Mouse (Mus musculus): ENCODE measurements around the gene Kcnd3.

The Kcnd3 gene

DNA sequence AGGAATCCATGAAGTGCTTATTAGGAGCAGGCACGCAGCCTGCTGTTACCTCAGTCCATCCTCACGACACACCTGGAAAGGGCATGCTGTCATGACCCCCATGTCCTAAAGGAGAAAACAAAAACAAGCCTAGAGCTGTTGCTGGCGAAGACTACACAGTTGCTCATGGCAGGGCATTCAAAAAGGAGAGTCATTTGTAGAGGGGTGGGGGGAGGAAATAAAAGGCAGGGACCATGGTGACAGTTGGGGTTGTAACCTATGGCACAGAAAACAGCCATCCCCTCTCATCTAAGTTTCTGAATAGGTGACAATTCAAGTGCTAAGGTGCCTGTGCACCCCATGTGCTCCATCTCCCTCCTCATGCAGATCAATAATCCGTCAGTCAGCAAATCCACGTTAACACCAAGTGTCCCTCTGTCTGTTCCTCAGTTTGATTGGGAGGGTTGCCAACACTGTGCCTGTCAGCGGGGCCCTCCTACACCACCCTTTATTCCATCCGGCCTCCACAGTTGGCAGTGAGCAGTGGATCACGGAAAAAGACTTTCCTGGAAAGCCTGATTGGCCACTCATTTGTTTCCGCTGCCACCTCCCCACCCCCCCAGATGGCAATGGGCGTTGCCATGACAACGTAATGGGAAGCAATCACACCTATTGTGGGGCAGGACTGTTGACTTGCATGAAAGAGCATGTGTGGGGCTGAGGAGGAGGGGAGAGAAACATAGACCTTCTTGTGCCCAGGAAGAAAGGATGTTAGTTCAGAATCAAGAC is 78.4 kb downstream of the Kcnd3 start:
- peak; percentile 60 for DNase-seq

- DNase-seq, result no peak
These were observed 86.3 kb downstream of the Kcnd3 start for GRCm38 (mm10) chr3:105538406-105538805.

GRCm38 (mm10) chr3:105538819-105539607 is 86.9 kb downstream of the Kcnd3 start:
- peak; percentile 21 for DNase-seq

DNA sequence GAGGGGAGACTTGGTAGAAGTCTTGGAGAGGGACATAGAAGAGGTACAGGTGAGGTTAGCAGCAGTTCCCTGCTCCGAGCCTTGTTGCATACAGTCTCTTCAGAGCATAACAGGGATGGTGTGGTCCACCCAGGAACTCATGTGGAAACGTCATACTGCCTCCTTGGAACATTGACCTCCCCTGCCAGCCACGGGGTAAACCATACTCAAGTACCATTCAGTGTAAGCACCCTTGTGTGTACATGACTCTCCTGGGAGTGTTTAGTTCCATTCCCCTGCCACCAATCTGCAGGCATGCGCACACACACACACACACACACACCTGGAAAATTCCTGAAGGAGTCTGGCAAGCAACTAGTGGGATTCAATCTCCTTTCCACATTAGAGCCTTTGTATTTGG is 90.6 kb downstream of the Kcnd3 start:
- DNase-seq, result no peak

DNA sequence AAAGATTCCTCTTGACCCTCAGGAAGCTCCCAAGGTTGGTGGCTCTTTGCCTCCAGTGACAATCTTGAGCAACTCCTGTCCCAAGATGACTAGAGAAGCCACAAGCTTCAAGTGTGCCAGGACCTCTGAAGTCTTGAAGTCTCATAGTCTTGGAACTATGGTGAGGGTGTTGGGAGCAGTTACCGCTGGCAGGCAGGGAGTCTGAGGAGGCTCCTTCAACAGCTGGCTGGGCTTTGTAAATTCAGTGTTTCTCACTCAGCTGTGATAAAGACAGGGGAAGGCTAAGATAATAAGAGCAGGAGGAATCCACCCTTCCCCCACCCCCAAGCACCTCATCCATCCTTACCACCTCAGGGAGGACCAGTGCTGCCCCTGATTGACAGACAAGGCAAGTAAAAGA is 92.0 kb downstream of the Kcnd3 start:
- no peak for DNase-seq

GRCm38 (mm10) chr3:105546611-105547071 is 94.5 kb downstream of the Kcnd3 start:
- no peak for DNase-seq

GRCm38 (mm10) chr3:105548074-105548771 is 96.1 kb downstream of the Kcnd3 start:
- DNase-seq, result no peak

GRCm38 (mm10) chr3:105559456-105559855 is 107.3 kb downstream of the Kcnd3 start:
- peak; percentile 36 for DNase-seq

DNA sequence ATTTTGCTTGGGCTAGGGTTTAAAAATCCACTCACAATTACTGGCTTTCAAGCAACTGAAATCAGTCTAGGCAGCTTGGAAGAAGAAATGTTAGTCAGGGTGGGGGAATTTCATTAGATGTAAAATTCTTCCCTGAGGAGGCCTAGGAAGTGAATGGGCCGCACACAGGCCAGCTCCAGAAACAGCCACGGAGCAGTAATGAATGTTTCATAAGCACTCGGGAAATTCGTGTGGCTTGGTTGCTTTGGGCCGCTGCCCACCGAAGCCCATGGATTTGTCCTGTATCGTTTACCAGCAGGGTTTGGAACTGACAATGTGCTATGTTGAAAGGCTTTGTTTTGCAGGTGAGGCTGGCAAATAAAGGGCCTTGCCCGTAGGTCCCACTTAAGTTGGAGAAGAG is 114.8 kb downstream of the Kcnd3 start:
- no peak for DNase-seq

GRCm38 (mm10) chr3:105567472-105567871 is 115.3 kb downstream of the Kcnd3 start:
- no peak for DNase-seq

- no peak for DNase-seq
These were observed 116.3 kb downstream of the Kcnd3 start for GRCm38 (mm10) chr3:105568403-105568802.

DNA sequence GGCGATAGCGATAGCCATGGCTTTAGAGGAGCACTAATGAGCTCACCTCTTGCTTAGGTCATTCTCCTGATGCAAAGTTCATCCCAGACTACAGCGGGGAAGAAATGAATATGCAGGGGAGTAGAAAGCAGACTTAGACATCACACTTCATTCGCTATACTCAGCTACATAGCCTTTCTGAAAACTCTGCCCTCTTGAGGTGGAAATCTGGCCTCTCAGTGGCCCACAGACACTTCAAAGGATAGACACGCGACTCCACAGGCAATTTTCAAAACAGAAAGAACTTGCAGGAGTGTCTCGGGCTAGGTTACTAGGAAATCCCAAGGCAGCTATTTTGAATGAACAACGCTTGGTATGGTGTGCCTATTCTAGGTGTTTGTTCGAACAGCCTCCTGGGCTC is 116.7 kb downstream of the Kcnd3 start:
- no peak for DNase-seq

- DNase-seq, result no peak
These were observed 117.2 kb downstream of the Kcnd3 start for GRCm38 (mm10) chr3:105569310-105569752.

GRCm38 (mm10) chr3:105569950-105570349 is 117.8 kb downstream of the Kcnd3 start:
- no peak for DNase-seq

DNA sequence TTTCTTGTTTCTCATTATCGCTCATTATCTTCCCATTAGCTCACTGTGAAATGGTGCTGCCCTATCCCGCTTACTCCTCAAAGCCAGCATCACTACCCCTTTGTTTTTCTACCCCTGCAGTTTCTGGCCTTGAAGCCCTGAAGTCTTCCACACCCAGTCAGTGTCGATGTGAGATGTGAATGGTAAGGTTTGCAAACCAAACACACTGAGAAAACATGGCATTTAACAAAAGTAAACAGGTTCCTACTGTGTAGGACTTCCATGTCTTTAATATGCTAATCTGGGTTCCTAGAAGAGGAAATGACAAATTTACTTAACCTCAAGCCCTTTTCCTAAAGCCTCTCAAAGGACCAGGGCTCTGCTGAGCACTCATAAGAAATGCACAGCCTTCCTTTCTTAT is 118.7 kb downstream of the Kcnd3 start:
- no peak for DNase-seq

- no peak for DNase-seq
These were observed 119.8 kb downstream of the Kcnd3 start for GRCm38 (mm10) chr3:105571944-105572343.

DNA sequence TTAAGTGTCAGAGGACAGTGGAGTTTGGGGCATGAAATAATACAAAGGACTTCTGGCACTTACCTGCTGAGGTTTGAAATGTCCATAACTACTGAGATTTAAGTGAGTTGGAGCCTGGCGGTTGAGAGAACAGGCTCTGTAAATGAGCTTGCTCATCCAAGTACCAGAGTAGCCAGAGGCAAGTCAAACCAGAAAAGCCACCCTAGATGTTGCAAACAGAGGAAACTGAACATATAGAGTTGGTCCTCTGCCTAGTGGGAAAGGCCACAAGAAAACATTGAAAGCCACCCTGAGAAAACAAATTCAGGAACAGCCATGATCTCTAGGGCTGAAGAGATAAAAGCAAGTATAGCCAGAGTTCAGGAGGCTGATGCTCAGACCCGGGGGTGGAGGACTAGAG is 121.0 kb downstream of the Kcnd3 start:
- DNase-seq, result no peak

DNA sequence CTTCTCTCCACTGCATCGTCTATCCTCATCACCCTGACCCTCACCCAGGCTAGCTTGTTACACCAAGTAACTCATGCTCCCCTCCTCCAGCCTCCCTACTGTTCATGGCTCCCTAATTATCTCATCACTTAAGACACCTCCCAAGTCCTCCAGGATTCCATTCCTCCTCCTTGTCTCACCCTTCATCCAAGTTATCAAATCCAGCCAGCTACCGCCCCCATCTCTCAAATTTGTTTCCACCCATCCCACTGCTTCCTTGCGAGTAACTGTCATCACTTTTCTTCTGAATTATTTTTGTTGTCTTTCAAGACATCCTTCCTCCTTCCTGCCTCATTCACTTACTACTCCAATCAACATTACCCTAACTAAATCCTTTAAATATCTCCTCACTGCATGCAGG is 126.2 kb downstream of the Kcnd3 start:
- no peak for DNase-seq

DNA sequence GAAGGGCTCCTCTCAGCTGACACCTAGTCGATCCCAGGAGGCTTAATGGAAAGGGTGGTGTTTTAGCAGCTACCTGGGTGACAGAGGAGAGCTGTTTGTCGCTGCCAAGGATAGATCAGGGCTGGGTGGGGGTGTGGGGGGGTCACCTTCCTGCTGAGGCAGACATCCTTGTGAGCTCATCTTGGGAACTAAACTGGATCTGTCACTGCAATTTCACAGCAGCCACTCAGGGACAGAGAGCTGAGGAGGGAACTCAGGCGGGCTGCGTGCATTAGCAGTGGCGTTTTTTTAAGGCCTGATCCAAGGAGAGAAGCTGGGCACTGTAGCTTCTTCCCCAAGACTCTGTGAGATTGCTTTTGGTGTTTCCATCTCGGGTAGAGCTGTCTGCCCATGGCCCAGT is 129.0 kb downstream of the Kcnd3 start:
- no peak for DNase-seq

- no peak for DNase-seq
These were observed 133.6 kb downstream of the Kcnd3 start for GRCm38 (mm10) chr3:105585734-105586159.

- DNase-seq, result no peak
These were observed 138.0 kb downstream of the Kcnd3 start for GRCm38 (mm10) chr3:105590056-105590672.

GRCm38 (mm10) chr3:105591766-105592165 is 139.6 kb downstream of the Kcnd3 start:
- DNase-seq, result no peak

DNA sequence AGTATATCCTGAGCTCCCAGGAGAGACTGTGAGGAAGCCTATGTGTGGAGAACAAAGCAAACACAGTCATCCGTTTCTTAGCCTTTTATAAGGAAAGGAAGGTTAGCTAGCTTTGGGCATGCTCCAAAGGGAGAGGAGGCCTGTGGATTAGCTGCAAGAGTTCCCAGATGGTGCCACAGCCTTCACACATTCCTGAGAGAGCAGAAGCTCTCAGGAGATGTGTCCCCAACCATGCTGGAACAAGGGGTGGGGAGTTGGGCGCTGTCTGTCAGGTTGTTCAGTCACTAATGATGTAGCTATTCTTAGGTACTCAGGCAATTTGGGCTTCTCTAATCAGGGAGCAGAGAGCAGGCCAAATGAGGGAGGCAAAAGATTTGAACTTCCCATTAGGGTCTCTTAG is 140.1 kb downstream of the Kcnd3 start:
- DNase-seq, result no peak
